Mouse (Mus musculus) midbrain, postnatal 0 days (tissue): Measurements from ENCODE around the gene Thbs3. TPM values are rescaled to one million over a fixed set of nuclear protein-coding genes. Genes with fewer than 3 reads are reported as not detected.

Experiments
- ATAC-seq: fragments of 200-750 bp; cut with Nextera tagmentation; 2 replicates; pipeline ENCODE4 v1.8.0; 2017; ENCODE audit warnings: moderate number of reproducible peaks, mild to moderate bottlenecking, moderate TSS enrichment, moderate library complexity; ENCODE audit not compliant: low FRiP score
- DNase-seq: peaks from one replicate; pipeline ENCODE4 v3.0.0-alpha.2; 2015; ENCODE audit warnings: low spot score
- H3K27ac ChIP-seq: fragments of 300-500 bp; sonication (generic); 2 replicates; pipeline ENCODE4 v1.5.1; 2014; ENCODE audit warnings: low read depth, mild to moderate bottlenecking, low read length, mixed read lengths
- H3K27me3 ChIP-seq: fragments of 300-500 bp; sonication (generic); 2 replicates; pipeline ENCODE4 v1.6.1; 2014; ENCODE audit warnings: low read length, control low read depth, mixed read lengths; ENCODE audit not compliant: insufficient read depth
- H3K36me3 ChIP-seq: fragments of 300-500 bp; sonication (generic); 2 replicates; pipeline ENCODE4 v1.6.1; 2014; ENCODE audit warnings: low read length, control low read depth, mixed read lengths; ENCODE audit not compliant: insufficient read depth
- H3K4me1 ChIP-seq: fragments of 300-500 bp; sonication (generic); 2 replicates; pipeline ENCODE4 v1.6.1; 2014; ENCODE audit warnings: mild to moderate bottlenecking, control low read depth, antibody characterized with exemption, low read length, mixed read lengths; ENCODE audit not compliant: insufficient read depth
- H3K4me2 ChIP-seq: fragments of 300-500 bp; sonication (generic); 2 replicates; pipeline ENCODE4 v1.6.1; 2014; ENCODE audit warnings: low read depth, mild to moderate bottlenecking, low read length, mixed read lengths; ENCODE audit not compliant: poor library complexity, severe bottlenecking
- H3K4me3 ChIP-seq: fragments of 300-500 bp; sonication (generic); 2 replicates; pipeline ENCODE4 v1.5.1; 2014; ENCODE audit warnings: low read depth, mild to moderate bottlenecking, low read length, moderate library complexity
- H3K9ac ChIP-seq: fragments of 300-500 bp; sonication (generic); replicated peaks from 2 replicates; pipeline ENCODE4 v1.6.1; 2014; ENCODE audit warnings: mild to moderate bottlenecking, low read length, moderate library complexity, mixed read lengths; ENCODE audit not compliant: poor library complexity, severe bottlenecking
- H3K9me3 ChIP-seq: fragments of 300-500 bp; sonication (generic); 2 replicates; pipeline ENCODE4 v1.6.1; 2016; ENCODE audit warnings: low read length, control low read depth
- CTCF ChIP-seq: IDR thresholded peaks from 2 replicates; pipeline ENCODE4 v1.5.1; 2016; ENCODE audit warnings: antibody characterized with exemption, mild to moderate bottlenecking
- WGBS: fragments of 180-500 bp; shearing (Covaris S2); extraction: QIAGEN DNeasy Blood & Tissue Kit; methylation state at CpG from one replicate; pipeline ENCODE4 v1.1.7; 2014; 5-methylcytosine and 5-hydroxymethylcytosine counted together
- polyA plus RNA-seq: library from polyadenylated mRNA; unstranded; fragments of >200 nt; fragmentation: Nextera tagmentation; extraction: Ambion mirVana; gene quantifications from 2 replicates; pipeline ENCODE4 v1.2.1, GENCODE M21; 2015
- total RNA-seq: library from RNA; depleted of rRNA; stranded (reverse); fragments of >200 nt; gene quantifications from 2 replicates; pipeline ENCODE4 v1.2.3, GENCODE M21; 2014; rRNA removed

Thbs3 gene
- 38.5 and 42.9 TPM in 2 replicates for total RNA-seq
- 39.0 and 47.6 TPM in 2 replicates for polyA plus RNA-seq

- DNase-seq, result peak; percentile 59
- Histone ChIP-seq H3K9me3 (no peaks in the 10 kb centered on the region), H3K4me3 (peak within 1 kb of the TSS; percentile 56), H3K36me3 (peaks cover 11% of the 10 kb centered on the region; the same call in 1 of the 2 replicates), H3K27me3 (no peaks in the 10 kb centered on the region), H3K27ac (peak within 1 kb of the TSS; percentile 93), H3K4me2 (peak within 1 kb of the TSS; percentile 84), H3K9ac (peak within 1 kb of the TSS; percentile 66), H3K4me1 (peaks cover 9% of the 10 kb centered on the region; the same call in 1 of the 2 replicates)
- TF ChIP-seq CTCF, result no peak
- no peak for ATAC-seq
- under 1% methylated on average over 19 of the region's 19 CpGs for WGBS
Observed at GRCm38 (mm10) chr3:89214681-89215411, at the start of gene Thbs3. Gene Thbs3, plus strand, starts transcription at chr3:89215180.

GRCm38 (mm10) chr3:89165268-89165870 lies 49.6 kb upstream of the Thbs3 start:
- DNase-seq (no peak), ATAC-seq (no peak)
- peak overlapping the region; percentile 76 for H3K4me3 ChIP-seq
- H3K4me2 ChIP-seq, result peak overlapping the region; percentile 63
- no peaks in the 10 kb centered on the region for H3K27me3 ChIP-seq
- H3K9me3 ChIP-seq, result no peaks in the 10 kb centered on the region
- peaks cover 34% of the 10 kb centered on the region for H3K36me3 ChIP-seq
- 27% methylated on average over 12 of the region's 12 CpGs for WGBS
- H3K27ac ChIP-seq, result peak overlapping the region; percentile 87; the same call in 1 of the 2 replicates
- no peak for TF ChIP-seq CTCF
- H3K4me1 ChIP-seq, result peaks cover 7% of the 10 kb centered on the region; the same call in 1 of the 2 replicates
- peak overlapping the region; percentile 82 for H3K9ac ChIP-seq

GRCm38 (mm10) chr3:89166945-89167344 lies 48.0 kb upstream of the Thbs3 start:
- H3K36me3 ChIP-seq, result peaks cover 41% of the 10 kb centered on the region
- no peaks in the 10 kb centered on the region for H3K9me3 ChIP-seq
- ATAC-seq, result no peak
- no peak overlapping the region for H3K27ac ChIP-seq
- peaks cover 7% of the 10 kb centered on the region; the same call in 1 of the 2 replicates for H3K4me1 ChIP-seq
- no peak for DNase-seq
- no peak overlapping the region for H3K4me2 ChIP-seq
- H3K4me3 ChIP-seq, result no peak overlapping the region
- WGBS, result 95% methylated on average over 19 of the region's 19 CpGs
- H3K27me3 ChIP-seq, result no peaks in the 10 kb centered on the region
- H3K9ac ChIP-seq, result no peak overlapping the region
- no peak for TF ChIP-seq CTCF

- no peak for TF ChIP-seq CTCF
- H3K36me3 ChIP-seq, result peaks cover 59% of the 10 kb centered on the region
- DNase-seq, result no peak
- no peaks in the 10 kb centered on the region for H3K9me3 ChIP-seq
- H3K4me1 ChIP-seq, result peaks cover 8% of the 10 kb centered on the region
- H3K9ac ChIP-seq, result no peak overlapping the region
- no peak overlapping the region for H3K27ac ChIP-seq
- no peaks in the 10 kb centered on the region for H3K27me3 ChIP-seq
- H3K4me2 ChIP-seq, result no peak overlapping the region
- ATAC-seq, result no peak
- no peak overlapping the region for H3K4me3 ChIP-seq
- 93% methylated on average over 11 of the region's 11 CpGs for WGBS
Observed at GRCm38 (mm10) chr3:89174844-89175243, 40.1 kb upstream of the Thbs3 start.

GRCm38 (mm10) chr3:89175544-89175943 lies 39.4 kb upstream of the Thbs3 start:
- 93% methylated on average over 10 of the region's 10 CpGs for WGBS
- H3K4me3 ChIP-seq, result no peak overlapping the region
- no peak overlapping the region for H3K4me2 ChIP-seq
- TF ChIP-seq CTCF, result no peak
- no peak overlapping the region for H3K9ac ChIP-seq
- no peak overlapping the region for H3K27ac ChIP-seq
- H3K27me3 ChIP-seq, result no peaks in the 10 kb centered on the region
- DNase-seq (no peak), ATAC-seq (no peak)
- H3K4me1 ChIP-seq, result peaks cover 8% of the 10 kb centered on the region
- H3K9me3 ChIP-seq, result no peaks in the 10 kb centered on the region
- H3K36me3 ChIP-seq, result peaks cover 57% of the 10 kb centered on the region

GRCm38 (mm10) chr3:89176421-89176820 lies 38.6 kb upstream of the Thbs3 start:
- no peak overlapping the region for H3K9ac ChIP-seq
- no peak overlapping the region for H3K4me3 ChIP-seq
- no peak for TF ChIP-seq CTCF
- H3K27ac ChIP-seq, result no peak overlapping the region
- H3K9me3 ChIP-seq, result no peaks in the 10 kb centered on the region
- H3K36me3 ChIP-seq, result peaks cover 54% of the 10 kb centered on the region
- H3K4me1 ChIP-seq, result peaks cover 8% of the 10 kb centered on the region
- ATAC-seq, result no peak
- DNase-seq, result no peak
- no peak overlapping the region for H3K4me2 ChIP-seq
- H3K27me3 ChIP-seq, result no peaks in the 10 kb centered on the region
- 86% methylated on average over 7 of the region's 7 CpGs for WGBS
